Mouse (Mus musculus) liver, embryonic 14.5 days (tissue): ENCODE data around the gene Hps5. TPM values are rescaled to one million over a fixed set of nuclear protein-coding genes. Genes with fewer than 3 reads are reported as not detected.

Experiments used
- ATAC-seq: fragments of 200-750 bp; cut with Nextera tagmentation; 2 replicates; pipeline ENCODE4 v1.8.0; 2017; ENCODE audit warnings: moderate number of reproducible peaks, mild to moderate bottlenecking, moderate library complexity; ENCODE audit not compliant: insufficient read depth
- DNase-seq, 3 experiments: peaks; one replicate each; pipeline ENCODE4 v3.0.0-alpha.2; 2012 to 2013; ENCODE audit warnings: low read depth in 3 of 3, low spot score in 3 of 3
- H3K27ac ChIP-seq: fragments of 300-500 bp; sonication (generic); 2 replicates; pipeline ENCODE4 v1.5.1; 2014; ENCODE audit warnings: moderate library complexity, mild to moderate bottlenecking, control low read depth, inconsistent platforms
- H3K27me3 ChIP-seq: fragments of 300-500 bp; sonication (generic); 2 replicates; pipeline ENCODE4 v1.6.1; 2014; ENCODE audit warnings: mild to moderate bottlenecking, low read length, moderate library complexity; ENCODE audit not compliant: control insufficient read depth, insufficient read depth
- H3K36me3 ChIP-seq: fragments of 300-500 bp; sonication (generic); replicated peaks from 2 replicates; pipeline ENCODE4 v1.6.1; 2014; ENCODE audit warnings: low read depth; ENCODE audit not compliant: control insufficient read depth, insufficient read depth
- H3K4me1 ChIP-seq, 2 experiments: fragments of 200-500 bp in 1 of 2; fragments of 300-500 bp in 1 of 2; sonication (generic) in 1 of 2; replicated peaks; 2 replicates each; pipeline ENCODE4 v1.6.1; 2012 to 2014; ENCODE audit warnings: antibody characterized with exemption in 1 of 2, inconsistent platforms in 1 of 2, low read length in 1 of 2; ENCODE audit not compliant: control insufficient read depth in 2 of 2, insufficient read depth in 2 of 2
- H3K4me2 ChIP-seq: fragments of 300-500 bp; sonication (generic); 2 replicates; pipeline ENCODE4 v1.6.1; 2014; ENCODE audit warnings: low read depth, mild to moderate bottlenecking, control low read depth, moderate library complexity
- H3K4me3 ChIP-seq, 2 experiments: fragments of 200-500 bp in 1 of 2; fragments of 300-500 bp in 1 of 2; sonication (generic) in 1 of 2; 2 replicates each; pipeline ENCODE4 v1.5.1; 2012 to 2014; ENCODE audit warnings: low read depth in 2 of 2, low read length in 2 of 2, mild to moderate bottlenecking in 2 of 2, control low read depth in 1 of 2, inconsistent platforms in 1 of 2, moderate library complexity in 1 of 2; ENCODE audit not compliant: insufficient read depth in 1 of 2
- H3K9ac ChIP-seq: fragments of 300-500 bp; sonication (generic); replicated peaks from 2 replicates; pipeline ENCODE4 v1.6.1; 2014; ENCODE audit warnings: mild to moderate bottlenecking, control low read depth, moderate library complexity
- H3K9me3 ChIP-seq: fragments of 300-500 bp; sonication (generic); 2 replicates; pipeline ENCODE4 v1.6.1; 2016; ENCODE audit warnings: low read length, mixed read lengths; ENCODE audit not compliant: control insufficient read depth
- CTCF ChIP-seq: IDR thresholded peaks from 2 replicates; pipeline ENCODE4 v1.5.1; 2016; ENCODE audit warnings: antibody characterized with exemption, low read depth, control low read depth
- EP300 ChIP-seq: IDR thresholded peaks from 2 replicates; pipeline ENCODE4 v1.6.1; 2016; ENCODE audit warnings: antibody characterized with exemption, low read depth
- WGBS: fragments of 180-500 bp; shearing (Covaris S2); extraction: QIAGEN DNeasy Blood & Tissue Kit; methylation state at CpG from one replicate; pipeline ENCODE4 v1.1.7; 2014; ENCODE audit not compliant: insufficient replicate concordance; 5-methylcytosine and 5-hydroxymethylcytosine counted together
- polyA plus RNA-seq, 2 experiments: library from polyadenylated mRNA; depleted of rRNA in 1 of 2; stranded (reverse) in 1 of 2; unstranded in 1 of 2; fragments of >200 nt; fragmentation: Nextera tagmentation in 1 of 2; extraction: Ambion mirVana in 1 of 2; gene quantifications; 2 replicates each; pipeline versions ENCODE4 v1.2.1 to v1.2.3; 2012 to 2014

Gene Hps5
- polyA plus RNA-seq, 2 experiments: 4.1 to 6.3 TPM

- TF ChIP-seq EP300 (no peak), CTCF (no peak)
- peaks cover 9 to 16% of the 10 kb centered on the region in 2 experiments for H3K4me1 ChIP-seq
- DNase-seq: no peak
- H3K4me3 ChIP-seq: peak overlapping the region; percentile 86 to 91
- H3K27me3 ChIP-seq: no peaks in the 10 kb centered on the region
- peak overlapping the region; percentile 79 for H3K9ac ChIP-seq
- H3K4me2 ChIP-seq: peak overlapping the region; percentile 82
- ATAC-seq: no peak
- WGBS: 25% methylated on average over 6 of the region's 6 CpGs
- peaks cover 17% of the 10 kb centered on the region for H3K36me3 ChIP-seq
- H3K9me3 ChIP-seq: no peaks in the 10 kb centered on the region
- H3K27ac ChIP-seq: no peak overlapping the region
Measured at GRCm38 (mm10) chr7:46796779-46797178, 915 bp upstream of the Hps5 start.

GRCm38 (mm10) chr7:46796206-46796679 lies 379 bp upstream of the Hps5 start:
- under 1% methylated on average over 31 of the region's 31 CpGs for WGBS
- no peak for TF ChIP-seq CTCF
- TF ChIP-seq EP300: no peak

GRCm38 (mm10) chr7:46793871-46794270 lies 2.0 kb downstream of the Hps5 start:
- H3K36me3 ChIP-seq: peaks cover 6% of the 10 kb centered on the region; the same call in 1 of the 2 replicates
- no peak overlapping the region for H3K4me2 ChIP-seq
- no peaks in the 10 kb centered on the region for H3K27me3 ChIP-seq
- H3K4me3 ChIP-seq: no peak overlapping the region
- no peak for DNase-seq
- WGBS: 70% methylated on average over 4 of the region's 4 CpGs
- TF ChIP-seq EP300 (no peak), CTCF (no peak)
- no peak overlapping the region for H3K27ac ChIP-seq
- H3K9me3 ChIP-seq: no peaks in the 10 kb centered on the region
- no peak for ATAC-seq
- H3K9ac ChIP-seq: no peak overlapping the region
- peaks cover 9 to 16% of the 10 kb centered on the region in 2 experiments for H3K4me1 ChIP-seq

More at GRCm38 (mm10) chr7:46796206-46796679, 379 bp upstream of the Hps5 start:
- DNase-seq (peak in 1 of 3 experiments; percentile 17), ATAC-seq (peak; percentile 22)
- H3K9ac ChIP-seq: peak overlapping the region; percentile 79
- H3K9me3 ChIP-seq: no peaks in the 10 kb centered on the region
- H3K4me1 ChIP-seq: peaks cover 9 to 16% of the 10 kb centered on the region in 2 experiments
- peak overlapping the region; percentile 82 for H3K4me2 ChIP-seq
- peaks cover 13% of the 10 kb centered on the region for H3K36me3 ChIP-seq
- peak overlapping the region; percentile 10; the same call in 1 of the 2 replicates for H3K27ac ChIP-seq
- H3K27me3 ChIP-seq: no peaks in the 10 kb centered on the region
- peak overlapping the region; percentile 86 to 91 for H3K4me3 ChIP-seq

- no peak overlapping the region for H3K4me2 ChIP-seq
- no peak overlapping the region for H3K4me3 ChIP-seq
- ATAC-seq (no peak), DNase-seq (no peak)
- TF ChIP-seq CTCF: no peak
- no peak for TF ChIP-seq EP300
- H3K27me3 ChIP-seq: no peaks in the 10 kb centered on the region
- H3K36me3 ChIP-seq: peaks cover 3% of the 10 kb centered on the region
- no peaks in the 10 kb centered on the region for H3K9me3 ChIP-seq
- H3K27ac ChIP-seq: no peak overlapping the region
- no peaks in the 10 kb centered on the region; a peak in 1 of 4 replicates for H3K4me1 ChIP-seq
- no peak overlapping the region for H3K9ac ChIP-seq
- 65% methylated on average over 5 of the region's 5 CpGs for WGBS
Measured at GRCm38 (mm10) chr7:46789177-46789849, 6.6 kb downstream of the Hps5 start.

GRCm38 (mm10) chr7:46770706-46771105 lies 25.2 kb downstream of the Hps5 start:
- no peak overlapping the region for H3K27ac ChIP-seq
- H3K4me2 ChIP-seq: no peak overlapping the region
- H3K36me3 ChIP-seq: peaks cover 7% of the 10 kb centered on the region
- H3K4me1 ChIP-seq: no peaks in the 10 kb centered on the region
- H3K9ac ChIP-seq: no peak overlapping the region
- no peak overlapping the region for H3K4me3 ChIP-seq
- ATAC-seq: no peak
- H3K27me3 ChIP-seq: no peaks in the 10 kb centered on the region
- H3K9me3 ChIP-seq: no peaks in the 10 kb centered on the region
- TF ChIP-seq EP300 (no peak), CTCF (peak; percentile 92)
- 43% methylated on average over 4 of the region's 4 CpGs for WGBS
- peak; percentile 7 to 29 (median 28) for DNase-seq
